Mouse (Mus musculus) c-Kit-positive CD71-positive TER-119-negative erythroid progenitor cells, embryonic 14.5 days (primary cell): ENCODE measurements around the gene Ppp1r3g.
"Not testable (repeated sequence)": the region's sequence is repeated elsewhere in the genome, so short reads cannot be mapped to it uniquely, and the experiment has no call there.

ENCODE experiments used
- DNase-seq: peaks from one replicate; pipeline ENCODE4 v3.0.0-alpha.2; 2013; ENCODE audit warnings: low read depth

The Ppp1r3g gene

GRCm38 (mm10) chr13:35958539-35958938 lies at the start of gene Ppp1r3g:
Ppp1r3g (plus strand) TSS chr13:35958839.
- no peak for DNase-seq

GRCm38 (mm10) chr13:35911476-35911875 lies 47.2 kb upstream of the Ppp1r3g start:
- no peak for DNase-seq

GRCm38 (mm10) chr13:35937991-35938390 lies 20.6 kb upstream of the Ppp1r3g start:
- no peak for DNase-seq

DNA sequence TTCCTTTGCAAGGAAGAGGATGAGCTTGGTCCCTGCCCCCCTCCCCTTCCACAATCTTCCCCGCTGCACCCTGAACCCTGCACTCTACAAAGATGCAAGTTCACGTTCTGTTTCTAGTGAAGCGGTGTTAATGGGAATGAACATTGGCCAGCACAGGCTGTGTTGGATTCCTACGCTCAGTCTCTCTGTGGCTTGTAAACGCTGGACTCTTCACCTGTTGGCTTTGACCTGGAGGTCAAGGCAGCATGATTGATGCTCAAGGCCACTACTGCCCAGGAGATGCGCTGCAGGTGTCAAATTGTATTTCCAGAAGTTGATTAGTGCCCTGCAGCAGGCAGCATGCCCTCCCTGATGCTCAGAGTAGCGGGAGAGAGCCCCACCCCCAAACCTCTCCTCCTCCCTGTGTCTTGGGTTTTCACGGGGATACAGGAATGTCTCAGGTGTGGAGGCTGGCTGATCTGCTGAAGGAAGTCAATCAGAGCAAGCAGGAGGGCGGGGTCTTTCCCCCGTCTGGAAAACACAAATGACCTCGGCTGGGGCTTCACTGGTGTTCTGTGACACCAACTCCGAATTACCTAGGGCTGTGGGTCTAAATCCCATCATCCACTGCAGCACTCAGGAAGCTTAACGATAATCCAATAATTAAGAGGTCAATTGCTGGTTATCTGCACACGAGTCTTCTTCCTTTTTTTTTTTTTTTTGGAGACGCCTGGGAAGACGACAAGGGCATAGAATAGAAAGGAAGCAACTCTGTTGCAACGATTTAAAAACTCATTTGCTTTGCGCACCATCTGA lies 18.6 kb upstream of the Ppp1r3g start:
- DNase-seq = no peak

DNA sequence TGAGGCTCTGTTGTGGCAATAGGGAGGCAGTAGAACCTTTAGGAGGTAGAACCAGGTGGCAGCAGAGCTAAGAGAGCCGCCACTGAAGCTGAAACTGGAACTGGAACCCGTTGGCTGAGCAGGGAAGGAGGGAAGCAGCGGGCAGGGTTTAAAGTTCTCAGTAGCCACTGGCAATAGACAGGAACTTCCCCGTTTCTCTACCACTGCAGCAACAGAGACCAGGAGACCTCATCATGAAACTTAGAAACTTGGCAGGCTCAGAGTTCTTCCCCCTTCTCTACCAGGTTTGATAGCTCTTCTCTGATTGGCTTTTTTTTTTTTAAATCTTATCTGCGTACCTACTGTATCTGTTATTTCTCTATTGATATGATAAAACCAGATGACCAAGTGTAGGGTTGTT lies 17.7 kb upstream of the Ppp1r3g start:
- DNase-seq = no peak

GRCm38 (mm10) chr13:35946659-35947353 lies 11.8 kb upstream of the Ppp1r3g start:
- no peak for DNase-seq

GRCm38 (mm10) chr13:35947354-35948000 lies 11.2 kb upstream of the Ppp1r3g start:
- peak; percentile 63 for DNase-seq

GRCm38 (mm10) chr13:35949814-35950455 lies 8.7 kb upstream of the Ppp1r3g start:
- DNase-seq = no peak

DNA sequence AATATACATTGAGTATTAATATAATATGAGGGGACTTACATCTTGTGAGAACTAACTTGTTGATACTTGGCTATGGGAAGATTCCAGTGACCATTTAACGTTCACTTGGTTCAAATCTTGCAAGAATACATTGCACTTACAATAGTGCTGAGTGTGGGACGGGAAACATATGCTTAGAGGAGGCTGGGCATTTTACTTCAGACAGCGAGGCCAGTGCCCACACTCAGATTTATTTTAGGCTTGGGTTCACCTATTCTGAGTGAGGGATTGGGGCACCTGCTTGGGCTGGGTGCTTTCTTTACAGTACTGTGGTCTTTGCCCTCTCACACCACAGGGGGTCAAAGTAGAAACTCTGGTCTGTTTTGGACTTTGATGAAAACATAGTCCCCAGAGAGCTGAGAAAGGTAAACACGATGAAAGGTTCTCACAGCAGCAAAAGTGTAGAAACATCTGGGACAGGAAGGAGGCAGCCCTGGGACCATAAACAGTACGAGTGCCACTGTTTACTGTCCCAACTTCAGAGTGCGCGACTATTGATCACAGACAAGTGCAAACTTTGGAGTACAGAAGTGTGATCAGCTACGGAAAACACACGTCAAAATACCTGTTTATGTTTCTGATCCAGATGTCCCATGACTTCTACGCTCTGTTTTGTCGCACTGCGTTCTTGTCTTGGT lies 890 bp downstream of the Ppp1r3g start:
- no peak for DNase-seq

- DNase-seq = no peak
Observed at GRCm38 (mm10) chr13:35963583-35963982, 4.9 kb downstream of the Ppp1r3g start.

GRCm38 (mm10) chr13:35967690-35968089 lies 9.1 kb downstream of the Ppp1r3g start:
- no peak for DNase-seq

DNA sequence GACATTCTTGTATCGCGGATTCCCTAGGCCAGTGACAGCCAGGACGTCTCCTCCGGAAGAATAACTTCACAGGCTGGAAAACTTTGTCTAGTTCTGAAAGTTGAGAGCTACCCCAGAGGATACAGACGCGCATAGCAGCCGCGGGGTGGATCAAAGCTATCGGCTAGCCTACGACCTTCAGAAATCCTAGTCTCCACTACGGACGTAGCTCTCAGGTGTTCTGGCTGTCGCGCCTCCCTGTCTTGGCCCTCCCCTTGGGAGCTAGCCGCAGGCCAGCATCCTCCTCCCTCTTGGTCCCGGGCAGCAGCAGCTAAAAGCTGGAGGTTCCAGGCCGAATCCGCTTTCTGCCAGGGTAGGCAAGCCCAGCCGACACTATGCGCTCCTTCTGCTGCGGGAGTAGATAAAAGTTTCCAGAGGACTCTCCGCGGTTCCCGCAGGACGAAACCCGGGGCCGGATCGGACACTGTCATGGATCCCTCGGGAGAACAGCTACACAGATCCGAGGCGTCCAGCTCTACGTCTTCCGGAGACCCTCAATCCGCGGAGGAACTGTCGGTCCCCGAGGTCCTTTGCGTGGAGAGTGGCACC lies 9.6 kb downstream of the Ppp1r3g start:
- DNase-seq = no peak

- DNase-seq = no peak
Observed at GRCm38 (mm10) chr13:35968719-35969430, 10.2 kb downstream of the Ppp1r3g start.

DNA sequence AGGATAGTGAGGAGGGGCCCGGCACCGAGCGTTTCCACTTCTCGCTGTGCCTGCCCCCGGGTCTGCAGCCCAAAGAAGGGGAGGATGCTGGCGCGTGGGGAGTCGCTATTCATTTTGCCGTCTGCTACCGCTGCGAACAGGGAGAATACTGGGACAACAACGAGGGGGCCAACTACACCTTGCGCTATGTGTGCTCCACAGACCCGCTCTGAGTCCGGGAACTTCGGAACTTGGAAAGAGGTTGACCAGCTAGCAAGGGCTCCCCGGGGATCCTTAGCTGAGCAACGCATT lies 10.7 kb downstream of the Ppp1r3g start:
- no peak for DNase-seq

GRCm38 (mm10) chr13:35969829-35970228 lies 11.2 kb downstream of the Ppp1r3g start:
- DNase-seq = no peak

- no peak for DNase-seq
Observed at GRCm38 (mm10) chr13:35976912-35977311, 18.3 kb downstream of the Ppp1r3g start.

- no peak for DNase-seq
Observed at GRCm38 (mm10) chr13:35980471-35980870, 21.8 kb downstream of the Ppp1r3g start.

GRCm38 (mm10) chr13:35982985-35983384 lies 24.3 kb downstream of the Ppp1r3g start:
- no peak for DNase-seq

- DNase-seq = no peak
Observed at GRCm38 (mm10) chr13:35989329-35989728, 30.7 kb downstream of the Ppp1r3g start.

DNA sequence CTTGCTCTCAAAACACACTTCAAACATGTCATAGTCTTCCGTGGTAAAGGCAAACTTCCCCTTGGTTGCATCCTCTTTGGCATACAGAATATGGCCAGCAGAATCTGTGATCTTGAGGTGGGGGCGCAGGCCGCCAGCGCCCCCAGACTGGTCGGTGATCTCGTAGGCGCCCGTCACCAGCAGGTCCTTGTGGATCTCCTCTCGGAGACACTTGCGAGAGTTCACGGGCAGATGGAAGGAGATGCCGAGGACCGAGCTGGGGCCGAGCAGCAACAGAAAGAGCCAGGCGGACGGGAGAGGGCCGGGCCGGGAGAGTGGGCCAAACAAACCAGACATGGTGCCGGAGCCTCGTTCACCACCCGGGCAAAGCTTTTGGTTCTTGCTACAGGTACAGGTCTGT lies 32.5 kb downstream of the Ppp1r3g start:
- DNase-seq = not testable (repeated sequence)

GRCm38 (mm10) chr13:35994067-35994466 lies 35.4 kb downstream of the Ppp1r3g start:
- DNase-seq = no peak
